Mouse (Mus musculus): ENCODE results near the gene Sult3a2.
"Not testable (repeated sequence)": the region's sequence is repeated elsewhere in the genome, so short reads cannot be mapped to it uniquely, and the experiment has no call there.

The Sult3a2 gene

GRCm38 (mm10) chr10:33786604-33787003 lies at the start of gene Sult3a2:
Gene Sult3a2 (minus strand): TSS chr10:33786704.
- CTCF ChIA-PET, result no interaction called here

- CTCF ChIA-PET, result no interaction called here
Observed at GRCm38 (mm10) chr10:33820892-33821291, 34.4 kb upstream of the Sult3a2 start.

- CTCF ChIA-PET, result no interaction called here
Observed at GRCm38 (mm10) chr10:33816923-33817322, 30.4 kb upstream of the Sult3a2 start.

GRCm38 (mm10) chr10:33814266-33814665 lies 27.8 kb upstream of the Sult3a2 start:
- CTCF ChIA-PET, result no interaction called here

- CTCF ChIA-PET, result no interaction called here
Observed at GRCm38 (mm10) chr10:33811807-33812206, 25.3 kb upstream of the Sult3a2 start.

GRCm38 (mm10) chr10:33797221-33797949 lies 10.9 kb upstream of the Sult3a2 start:
- CTCF ChIA-PET, result not testable (repeated sequence)

GRCm38 (mm10) chr10:33796269-33796915 lies 9.9 kb upstream of the Sult3a2 start:
- CTCF ChIA-PET, result not testable (repeated sequence)

- CTCF ChIA-PET, result not testable (repeated sequence)
Observed at GRCm38 (mm10) chr10:33792166-33792565, 5.7 kb upstream of the Sult3a2 start.

- CTCF ChIA-PET, result no interaction called here
Observed at GRCm38 (mm10) chr10:33787541-33787940, 1.0 kb upstream of the Sult3a2 start.

- CTCF ChIA-PET, result not testable (repeated sequence)
Observed at GRCm38 (mm10) chr10:33735251-33735650, 51.3 kb downstream of the Sult3a2 start.

- CTCF ChIA-PET, result no interaction called here
Observed at GRCm38 (mm10) chr10:33733241-33733640, 53.3 kb downstream of the Sult3a2 start.

GRCm38 (mm10) chr10:33732409-33733185 lies 53.9 kb downstream of the Sult3a2 start:
- CTCF ChIA-PET, result no interaction called here

- CTCF ChIA-PET, result no interaction called here
Observed at GRCm38 (mm10) chr10:33723764-33724163, 62.7 kb downstream of the Sult3a2 start.

- CTCF ChIA-PET, result no interaction called here
Observed at GRCm38 (mm10) chr10:33721827-33722438, 64.6 kb downstream of the Sult3a2 start.
